Mouse (Mus musculus) liver, adult (tissue): ENCODE measurements at regions not wholly inside any gene's neighbourhood (a gene's known extent, or its start where the extent isn't known, plus 50 kb on each side); places are given as distances from the start of the nearest gene placed in this dataset.

Experiments
- GATA4 ChIP-seq: IDR thresholded peaks from 2 replicates; pipeline ENCODE4 v1.6.1; 2014; ENCODE audit warnings: mild to moderate bottlenecking, low read length; ENCODE audit not compliant: insufficient replicate concordance

DNA sequence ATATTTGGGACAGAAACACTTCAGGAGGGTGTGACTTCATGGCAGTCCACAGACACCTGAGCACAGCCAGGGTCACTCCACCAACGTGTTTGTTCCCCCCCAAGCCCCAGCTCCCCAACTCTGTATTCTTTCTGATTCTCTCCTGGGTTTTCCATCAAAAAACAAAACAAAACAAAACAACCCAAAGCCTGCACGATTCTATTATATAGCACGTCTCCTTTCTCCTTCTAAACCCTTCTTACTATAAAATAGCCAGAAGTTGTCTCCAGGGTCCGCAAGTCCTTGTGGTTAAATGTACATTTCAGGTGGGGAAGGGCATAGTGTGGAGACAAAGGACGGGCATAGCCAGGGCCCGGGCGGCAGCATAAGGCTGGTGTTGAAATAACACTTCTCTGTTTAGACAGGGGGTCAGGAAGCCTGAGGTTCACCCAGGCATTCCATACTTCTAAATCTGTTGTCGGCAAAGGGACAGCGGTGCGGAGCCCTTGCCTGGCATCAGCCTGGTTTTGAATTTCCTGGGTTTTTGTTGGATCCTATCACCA lies 314.7 kb downstream of the Med13l start:
- TF ChIP-seq GATA4: no peak

DNA sequence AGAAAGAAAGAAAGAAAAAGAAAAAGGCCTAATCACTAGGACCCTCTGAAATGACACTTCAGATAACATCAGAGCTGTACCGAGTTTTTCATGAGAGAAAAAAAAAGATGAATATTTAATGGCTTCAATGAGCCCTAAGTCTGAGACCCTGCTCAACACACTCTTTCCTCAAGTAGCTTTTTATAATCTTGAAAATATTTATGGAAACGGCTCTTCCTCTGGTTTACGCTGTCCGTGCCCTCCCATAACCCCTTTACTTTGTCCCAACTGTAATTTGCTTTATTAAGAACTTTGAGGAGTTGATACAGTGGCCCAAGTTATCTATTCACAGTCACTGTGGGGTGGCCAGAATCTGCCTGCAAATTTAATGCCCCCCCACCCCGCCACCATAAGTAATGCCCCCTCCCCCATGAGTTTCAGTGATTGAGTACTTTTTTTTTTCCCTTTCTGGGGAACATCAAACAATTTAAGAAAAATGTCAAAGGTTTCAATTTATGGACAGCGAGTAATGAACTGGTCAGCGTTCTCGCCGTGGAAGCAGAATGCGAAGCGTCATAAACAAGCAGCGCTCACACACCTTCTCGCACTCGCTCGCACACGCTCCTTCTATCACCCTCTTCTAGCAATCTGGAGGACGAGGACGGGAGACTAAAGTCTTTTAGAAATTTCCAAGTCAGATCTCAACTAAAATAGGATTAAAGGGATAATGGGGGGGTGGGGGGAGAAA lies 316.3 kb downstream of the Med13l start:
- TF ChIP-seq GATA4: no peak

DNA sequence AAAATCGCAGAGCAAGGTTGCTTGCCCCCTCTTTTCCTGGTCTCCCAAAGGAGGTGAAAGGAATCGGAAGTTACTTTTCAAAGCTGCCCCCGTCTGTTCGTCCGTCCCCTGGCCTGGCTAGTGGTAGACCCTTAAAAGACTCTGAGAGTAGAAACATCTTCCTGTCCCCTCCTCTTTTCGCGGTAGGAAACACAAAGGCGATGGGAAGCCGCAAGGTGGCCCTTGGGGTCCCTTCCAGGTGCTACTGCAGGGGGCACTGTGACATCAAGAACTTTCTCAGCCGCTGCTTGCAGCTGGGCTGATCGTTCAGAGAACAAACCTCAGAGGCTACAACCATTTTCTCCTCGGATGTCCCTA lies 316.8 kb downstream of the Med13l start:
- no peak for TF ChIP-seq GATA4

DNA sequence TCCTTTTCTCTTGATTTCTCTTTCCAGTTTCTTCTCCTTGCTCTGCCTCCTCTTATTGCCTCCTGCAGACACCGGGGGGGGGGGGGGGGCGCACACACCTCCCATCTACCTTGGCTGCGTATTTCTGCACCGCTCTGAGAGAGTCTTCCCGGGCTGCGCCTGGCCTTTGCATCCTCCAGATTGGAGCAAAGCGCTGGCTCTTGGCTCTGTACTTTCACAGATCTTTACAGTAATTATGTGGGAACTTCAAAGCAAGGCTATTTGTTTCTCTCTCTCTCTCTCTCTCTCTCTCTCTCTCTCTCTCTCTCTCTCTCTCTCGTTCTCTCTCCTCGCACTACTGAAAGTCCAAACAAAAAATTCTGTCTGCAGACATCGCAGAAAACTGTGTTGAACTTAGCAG lies 317.4 kb downstream of the Med13l start:
- no peak for TF ChIP-seq GATA4

DNA sequence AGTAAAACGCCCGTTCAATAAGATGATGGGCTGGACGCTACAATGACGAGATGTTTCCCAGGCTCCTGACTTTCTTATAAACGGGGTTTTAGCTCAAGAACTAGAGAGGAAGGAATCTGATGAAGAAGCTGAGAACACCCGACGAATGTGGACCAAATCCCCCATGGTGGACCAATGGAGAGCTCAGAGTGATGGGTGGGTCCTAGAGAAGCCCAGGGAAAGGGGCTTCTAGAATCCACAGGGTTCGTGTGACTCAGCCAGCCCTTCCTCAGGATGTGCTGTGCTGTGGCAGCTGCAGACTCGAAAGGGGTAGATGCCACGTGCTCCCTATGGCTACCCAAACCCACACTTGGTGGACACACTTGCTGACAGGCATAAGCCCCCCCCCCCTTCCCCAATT lies 318.2 kb downstream of the Med13l start:
- TF ChIP-seq GATA4: no peak

DNA sequence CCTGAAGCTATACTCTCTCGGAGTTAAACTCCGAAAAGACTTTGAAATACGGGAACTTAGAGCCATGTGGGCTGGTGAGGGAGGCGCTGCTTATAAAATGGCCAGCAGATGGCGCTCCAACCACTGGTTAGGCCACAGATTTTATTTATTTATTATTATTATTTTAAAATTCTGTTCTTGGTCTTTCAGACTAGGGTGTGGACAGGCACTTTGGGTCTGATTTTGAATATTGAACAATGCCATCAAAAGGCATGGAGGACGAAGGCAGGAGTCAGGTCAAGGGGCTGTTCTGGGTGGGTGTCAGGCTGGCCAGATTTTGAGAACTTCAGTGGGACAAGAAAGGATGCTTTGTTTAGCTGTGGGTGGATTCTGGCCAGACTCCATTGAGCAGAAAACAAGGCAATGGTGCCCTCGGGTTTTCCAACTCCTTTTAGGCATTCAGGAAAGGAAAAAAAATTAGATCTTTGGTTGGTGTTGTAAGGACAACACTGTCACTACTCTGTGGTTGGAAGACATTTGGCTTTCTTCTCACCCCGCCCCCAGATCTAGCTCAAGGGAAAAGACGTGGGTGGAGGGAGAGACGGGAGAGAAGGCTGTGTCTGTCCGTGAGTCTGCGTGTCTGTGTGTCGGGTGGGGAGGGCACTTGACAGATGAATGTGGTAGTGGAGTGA lies 319.5 kb downstream of the Med13l start:
- no peak for TF ChIP-seq GATA4

DNA sequence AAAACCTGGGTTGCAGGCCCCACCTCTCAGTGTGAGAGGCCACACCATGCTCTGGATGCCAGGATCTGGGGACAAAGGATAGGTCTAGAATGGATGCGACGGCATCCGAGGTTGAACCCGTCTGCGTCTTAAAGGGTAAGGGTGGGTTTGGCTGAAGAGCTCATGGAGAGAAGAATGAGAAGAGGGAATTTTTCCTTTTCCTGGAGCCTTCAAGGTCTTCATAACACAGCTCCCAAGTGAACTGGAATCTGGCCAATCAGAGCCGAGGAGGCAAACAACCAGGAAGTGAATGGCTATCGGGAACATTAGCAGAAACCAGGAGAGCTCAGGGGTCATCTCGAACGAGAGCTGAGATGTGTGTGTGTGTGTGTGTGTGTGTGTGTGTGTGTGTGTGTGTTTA lies 320.1 kb downstream of the Med13l start:
- TF ChIP-seq GATA4: no peak

DNA sequence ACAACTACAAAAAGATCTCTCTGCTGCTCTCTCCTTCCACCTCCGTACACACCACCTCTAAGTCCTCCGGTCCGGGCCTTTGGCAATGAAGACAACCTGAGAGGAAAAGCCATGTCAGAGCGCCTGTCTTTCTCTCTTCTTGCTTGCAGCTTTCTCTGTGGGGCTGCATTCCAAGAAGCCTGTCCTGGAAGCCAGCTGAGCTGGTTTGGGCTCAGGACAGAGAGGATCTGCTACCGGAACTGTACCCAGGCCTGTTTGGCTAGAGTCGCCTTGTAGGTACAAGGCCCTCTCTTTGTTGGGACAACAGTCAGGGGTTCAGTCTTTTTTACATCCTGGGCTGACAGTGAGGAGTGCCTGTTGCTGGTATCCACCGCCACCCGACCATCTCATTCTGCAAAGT lies 321.4 kb downstream of the Med13l start:
- no peak for TF ChIP-seq GATA4

DNA sequence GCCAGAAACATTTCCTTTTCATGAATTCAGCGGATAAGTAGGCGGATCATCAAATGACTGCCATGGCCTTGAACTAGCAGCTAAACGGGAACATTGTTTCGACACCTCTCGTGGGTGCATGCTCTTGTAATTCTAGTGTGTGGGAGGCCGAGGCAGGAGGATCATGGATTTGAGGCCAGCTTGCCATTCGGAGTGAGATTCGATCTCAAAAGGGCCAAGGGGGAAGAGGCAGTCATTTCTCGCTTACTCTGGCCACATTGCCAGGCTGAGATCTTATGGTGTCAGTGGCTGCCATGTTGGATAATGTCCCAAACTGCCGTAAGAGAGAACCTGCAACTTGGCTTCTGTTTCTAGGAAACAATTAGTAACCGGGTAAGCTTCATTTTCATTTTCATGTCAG lies 327.7 kb downstream of the Med13l start:
- no peak for TF ChIP-seq GATA4

DNA sequence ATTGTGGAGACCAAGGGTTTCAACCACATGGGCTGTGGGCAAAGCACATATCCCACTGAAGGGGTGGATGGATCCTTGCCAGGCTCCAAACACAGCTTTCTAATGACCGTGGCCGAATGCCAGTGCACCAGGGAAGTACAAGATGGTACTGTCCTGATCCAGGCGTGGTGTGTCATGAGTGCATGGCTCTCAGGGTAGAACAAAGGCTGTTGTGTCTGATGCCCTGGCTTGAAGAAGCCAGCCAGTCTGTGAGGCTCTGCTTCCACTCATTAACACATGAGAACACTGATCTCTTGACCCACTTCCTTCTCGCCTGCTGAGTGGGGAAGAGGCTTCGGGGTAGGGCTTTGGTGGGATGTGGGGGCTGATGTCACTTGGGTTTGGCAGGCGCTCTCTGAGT lies 330.7 kb downstream of the Med13l start:
- TF ChIP-seq GATA4: no peak

DNA sequence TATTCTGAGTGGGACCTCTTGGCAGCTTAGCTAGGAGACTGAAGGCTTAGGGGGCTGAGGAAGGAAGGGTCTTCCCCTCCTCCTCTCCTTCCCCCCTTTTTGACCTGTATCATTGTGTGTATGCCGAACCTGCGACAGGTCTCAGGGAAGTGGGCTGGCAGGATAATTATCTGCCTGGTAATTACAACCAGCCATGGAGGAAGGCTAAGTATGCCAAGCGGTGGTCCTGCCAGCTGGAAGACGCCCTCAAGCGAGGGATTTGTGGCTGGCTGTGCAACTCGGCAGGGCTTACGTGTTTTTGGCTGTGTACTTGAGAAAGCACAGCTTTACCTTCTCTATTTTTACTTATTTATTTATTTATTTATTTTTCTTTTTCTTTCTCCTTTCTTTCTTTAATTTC lies 347.7 kb downstream of the Med13l start:
- TF ChIP-seq GATA4: no peak

DNA sequence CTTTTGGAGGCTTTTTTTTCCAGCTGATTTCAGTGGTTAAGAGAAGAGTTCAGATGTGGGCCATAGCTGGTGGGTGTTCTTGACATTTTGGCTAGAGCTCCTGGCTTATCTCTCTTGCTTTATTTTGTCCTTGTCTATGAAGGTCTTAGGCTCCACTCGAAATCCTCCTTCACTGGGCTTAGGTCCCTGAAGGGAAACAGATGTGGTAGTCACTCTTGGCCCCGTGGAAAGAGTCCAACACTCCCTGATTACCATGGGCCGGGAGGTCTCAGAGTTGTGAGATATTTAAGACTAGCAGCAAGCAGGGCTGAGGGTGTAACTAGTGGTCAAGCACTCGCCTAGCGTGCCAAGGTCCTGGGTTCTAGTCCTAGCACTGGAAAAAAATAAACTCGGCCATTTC lies 349.3 kb downstream of the Med13l start:
- no peak for TF ChIP-seq GATA4

DNA sequence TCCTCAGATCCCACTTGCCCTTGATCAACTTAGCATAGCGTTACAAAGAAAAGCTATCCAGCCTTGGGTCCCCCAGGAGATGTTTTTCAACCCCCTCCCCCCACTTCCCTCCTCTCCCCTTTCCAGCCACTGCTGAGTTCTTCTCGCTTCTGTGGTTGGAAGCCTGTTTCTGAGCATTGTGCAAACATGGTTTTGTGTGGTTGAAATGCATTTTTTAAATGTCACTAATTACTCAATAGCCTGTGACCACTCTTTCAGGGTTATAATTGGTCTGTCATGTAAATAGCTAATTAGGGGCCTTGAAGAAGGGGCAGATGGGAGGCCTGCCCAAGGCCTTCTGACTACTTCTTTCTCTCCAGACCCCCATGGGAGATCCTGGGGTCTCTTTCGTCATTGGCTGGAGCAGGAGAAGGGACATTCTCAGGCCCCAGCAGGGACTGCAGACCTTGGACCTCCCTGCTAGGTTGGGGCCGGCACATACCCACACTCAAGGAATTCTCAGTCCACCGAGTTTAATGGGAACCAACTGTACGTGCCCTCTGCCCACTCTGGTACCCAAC lies 353.8 kb downstream of the Med13l start:
- TF ChIP-seq GATA4: no peak

DNA sequence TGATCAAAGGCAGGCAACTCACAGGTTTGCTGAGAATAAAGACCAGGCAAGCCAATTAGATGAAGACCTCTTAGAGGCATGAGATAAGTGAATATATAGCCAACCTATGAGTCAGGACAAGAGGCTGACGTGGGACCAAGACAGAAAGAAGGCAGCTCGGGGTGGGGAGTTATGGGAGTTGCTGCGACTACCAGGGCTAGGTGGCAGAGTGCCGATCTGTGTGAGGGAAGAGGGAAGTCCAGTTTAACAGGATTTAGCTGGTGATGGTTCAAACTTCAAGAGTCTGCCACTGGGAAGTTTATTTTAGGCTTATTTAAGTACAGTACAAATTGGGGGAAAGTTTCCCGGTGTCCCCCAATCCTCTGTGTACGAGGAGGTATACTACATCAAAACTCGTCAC lies 362.9 kb downstream of the Med13l start:
- TF ChIP-seq GATA4: no peak

DNA sequence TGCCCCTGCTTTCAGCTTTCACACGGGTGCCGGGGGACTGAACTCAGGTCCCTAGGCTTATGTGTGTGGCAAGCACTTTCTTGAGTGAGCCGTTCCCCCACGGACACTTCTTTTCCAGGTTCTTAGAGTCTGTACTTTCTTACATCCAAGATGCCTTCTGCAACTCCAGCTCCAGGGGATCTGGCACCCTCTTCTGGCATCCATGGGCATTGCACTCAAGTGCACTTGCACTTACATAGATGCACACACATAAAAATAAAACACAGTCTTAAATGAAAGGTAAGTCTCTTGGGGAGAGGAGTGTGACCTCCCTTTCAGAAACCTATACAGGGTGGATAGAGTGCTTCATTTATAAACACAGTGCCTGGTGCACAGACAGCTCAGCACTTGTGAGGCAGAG lies 368.6 kb downstream of the Med13l start:
- no peak for TF ChIP-seq GATA4

DNA sequence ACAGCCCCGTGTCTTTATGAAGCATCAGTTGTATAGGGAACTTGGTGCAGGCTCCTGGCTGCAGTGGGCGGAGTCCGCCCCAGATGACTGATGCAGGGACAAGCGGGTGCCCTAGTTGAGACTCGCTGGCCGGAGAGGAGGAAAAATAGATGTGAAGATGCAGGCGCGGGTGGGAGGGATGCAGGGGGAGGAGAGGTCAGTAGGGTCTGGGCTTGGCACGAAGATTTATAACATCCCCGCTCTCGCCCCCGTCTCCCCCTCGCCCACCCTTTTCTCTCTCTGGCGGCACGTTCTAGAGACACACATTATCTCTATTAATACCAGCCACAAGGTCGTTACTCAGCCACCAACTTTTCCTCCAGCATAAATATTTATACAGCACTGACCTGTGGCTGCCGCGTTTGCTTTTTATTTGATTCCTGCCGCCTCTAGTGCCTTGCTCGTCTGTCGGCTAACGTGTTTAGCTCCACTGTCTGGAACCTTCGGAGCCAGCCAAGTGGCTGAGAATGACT lies 369.6 kb downstream of the Med13l start:
- no peak for TF ChIP-seq GATA4
